Mouse (Mus musculus) liver, embryonic 14.5 days (tissue): ENCODE data around the gene Alyref.

ENCODE experiments used
- CTCF ChIP-seq: IDR thresholded peaks from 2 replicates; pipeline ENCODE4 v1.5.1; 2016; ENCODE audit warnings: antibody characterized with exemption, low read depth, control low read depth
- EP300 ChIP-seq: IDR thresholded peaks from 2 replicates; pipeline ENCODE4 v1.6.1; 2016; ENCODE audit warnings: antibody characterized with exemption, low read depth

GRCm38 (mm10) chr11:120615167-120615566 is 17.0 kb upstream of the Alyref start:
- TF ChIP-seq CTCF (no peak), EP300 (no peak)
